Mouse (Mus musculus) adrenal gland, postnatal 10 days (tissue): Measurements from ENCODE around the gene Fyco1. TPM values are rescaled to one million over a fixed set of nuclear protein-coding genes. Genes with fewer than 3 reads are reported as not detected.

ENCODE experiments used
- DNase-seq: peaks from one replicate; pipeline ENCODE4 v3.0.0; 2021; ENCODE audit warnings: mixed read lengths
- long read RNA-seq, 2 experiments: library from polyadenylated mRNA; stranded (forward); transcript quantifications; one replicate each; pipeline ENCODE4 v2.0.0; 2021
- total RNA-seq, 2 experiments: library from RNA; stranded (reverse); gene quantifications; 2 replicates each; pipeline ENCODE4 v1.2.3; 2021

Fyco1 gene
- total RNA-seq = 10 to 100 TPM; 42.6 to 60.7 TPM
- long read RNA-seq, experiment 1, full-length matches to known transcripts = 2 of 12 reads
- long read RNA-seq, experiment 1, partial matches to known transcripts = 5 of 12 reads
- long read RNA-seq, experiment 1, other reads (novel, unspliced or antisense) = 5 of 12 reads
- long read RNA-seq, experiment 2, full-length matches to known transcripts = 6 of 12 reads
- long read RNA-seq, experiment 2, partial matches to known transcripts = 2 of 12 reads
- long read RNA-seq, experiment 2, other reads (novel, unspliced or antisense) = 4 of 12 reads

GRCm38 (mm10) chr9:123851713-123852448 lies at the start of gene Fyco1:
Gene Fyco1 (minus strand): TSS chr9:123851899.
- peak; percentile 93 for DNase-seq

GRCm38 (mm10) chr9:123872049-123872448 lies 20.4 kb upstream of the Fyco1 start:
- DNase-seq = no peak

GRCm38 (mm10) chr9:123869167-123869784 lies 17.6 kb upstream of the Fyco1 start:
- no peak for DNase-seq

GRCm38 (mm10) chr9:123863641-123864040 lies 11.9 kb upstream of the Fyco1 start:
- no peak for DNase-seq

GRCm38 (mm10) chr9:123862895-123863616 lies 11.4 kb upstream of the Fyco1 start:
- DNase-seq = no peak

GRCm38 (mm10) chr9:123861929-123862328 lies 10.2 kb upstream of the Fyco1 start, which contains the start of gene Xcr1:
Gene Xcr1 (minus strand): TSS chr9:123862029.
- no peak for DNase-seq

- DNase-seq = no peak
Observed at GRCm38 (mm10) chr9:123856836-123857235, 5.1 kb upstream of the Fyco1 start.

GRCm38 (mm10) chr9:123852449-123853390 lies 1.0 kb upstream of the Fyco1 start:
- no peak for DNase-seq

- peak; percentile 73 for DNase-seq
Observed at GRCm38 (mm10) chr9:123851062-123851712, 512 bp downstream of the Fyco1 start.

GRCm38 (mm10) chr9:123850705-123851061 lies 1.0 kb downstream of the Fyco1 start:
- peak; percentile 69 for DNase-seq

GRCm38 (mm10) chr9:123849976-123850695 lies 1.6 kb downstream of the Fyco1 start:
- DNase-seq = peak; percentile 32

- DNase-seq = no peak
Observed at GRCm38 (mm10) chr9:123846490-123846889, 5.2 kb downstream of the Fyco1 start.

GRCm38 (mm10) chr9:123845120-123845519 lies 6.6 kb downstream of the Fyco1 start:
- DNase-seq = peak; percentile 16

- no peak for DNase-seq
Observed at GRCm38 (mm10) chr9:123844468-123844867, 7.2 kb downstream of the Fyco1 start.

- DNase-seq = no peak
Observed at GRCm38 (mm10) chr9:123840243-123840642, 11.5 kb downstream of the Fyco1 start.

- no peak for DNase-seq
Observed at GRCm38 (mm10) chr9:123835851-123836250, 15.8 kb downstream of the Fyco1 start.

GRCm38 (mm10) chr9:123828916-123829315 lies 22.8 kb downstream of the Fyco1 start:
- DNase-seq = no peak

- DNase-seq = no peak
Observed at GRCm38 (mm10) chr9:123826631-123827030, 25.1 kb downstream of the Fyco1 start.

- no peak for DNase-seq
Observed at GRCm38 (mm10) chr9:123818601-123819000, 33.1 kb downstream of the Fyco1 start.

- DNase-seq = no peak
Observed at GRCm38 (mm10) chr9:123815996-123816395, 35.7 kb downstream of the Fyco1 start.
